Mouse (Mus musculus): ENCODE measurements around the gene Ptgr1. TPM values are rescaled to one million over a fixed set of nuclear protein-coding genes. Genes with fewer than 3 reads are reported as not detected.

Ptgr1 gene
- polyA plus RNA-seq, 1 experiment from 2014 or later = 3.4 TPM

DNA sequence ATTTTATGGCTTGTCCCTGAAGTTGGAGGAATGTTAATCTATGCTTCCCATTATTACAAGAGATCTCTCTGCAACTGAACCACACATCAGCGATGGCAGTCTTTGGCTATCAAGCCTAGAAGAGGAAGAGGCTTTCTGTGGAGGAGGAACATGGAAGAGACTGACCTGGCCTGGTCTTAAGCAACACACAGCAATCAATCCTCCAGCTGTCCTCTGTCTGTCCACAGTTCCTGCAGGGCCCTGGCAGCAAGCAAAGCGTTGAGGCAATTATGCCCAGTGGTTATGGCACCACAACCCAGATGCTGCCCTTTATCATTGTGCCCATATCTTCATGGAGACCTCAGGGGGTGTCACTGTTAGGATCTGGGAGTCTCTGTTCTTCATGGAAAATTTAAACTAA is 63.0 kb downstream of the Ptgr1 start:
- Histone ChIP-seq H3K9me3 (ENCODE audit: control insufficient read depth, low read length) (peaks cover 6% of the 10 kb centered on the region), H3K4me2 (ENCODE audit: low read length) (no peak overlapping the region), H3K4me3 (replicated peaks; ENCODE audit: low read length) (no peak overlapping the region), H3K4me1 (replicated peaks; ENCODE audit: control insufficient read depth, insufficient read depth, low read length) (no peaks in the 10 kb centered on the region), H3K27me3 (replicated peaks; ENCODE audit: control insufficient read depth, insufficient read depth, low read length) (no peaks in the 10 kb centered on the region), H3K9ac (replicated peaks; ENCODE audit: low read depth, low read length) (no peak overlapping the region), H3K36me3 (ENCODE audit: control insufficient read depth, insufficient read depth) (no peaks in the 10 kb centered on the region), H3K27ac (ENCODE audit: low read length) (no peak overlapping the region)
- no peak for ATAC-seq
- WGBS = 72% methylated on average over 2 of the region's 2 CpGs

Other genes starting within 250 kb of the Ptgr1 start
- gene Olfr267, start 199.4 kb downstream of the Ptgr1 start, polyA plus RNA-seq (2015; fragmentation: Nextera tagmentation; extraction: Ambion mirVana) = 0.08 TPM in 1 of 2 replicates, not detected in the other
- gene Ecpas, start 74.4 kb downstream of the Ptgr1 start, polyA plus RNA-seq (2015; fragmentation: Nextera tagmentation; extraction: Ambion mirVana) = 28.8 and 32.5 TPM in 2 replicates
- gene Zkscan16, start 43.5 kb downstream of the Ptgr1 start, polyA plus RNA-seq (2015; fragmentation: Nextera tagmentation; extraction: Ambion mirVana) = 1.3 and 1.7 TPM in 2 replicates
- gene Dnajc25, start 7.9 kb upstream of the Ptgr1 start, polyA plus RNA-seq (2015; fragmentation: Nextera tagmentation; extraction: Ambion mirVana) = 3.4 and 5.5 TPM in 2 replicates
- gene Gm20503, start 16.1 kb upstream of the Ptgr1 start, polyA plus RNA-seq (2015; fragmentation: Nextera tagmentation; extraction: Ambion mirVana) = 2.3 and 4.8 TPM in 2 replicates
- gene Gng10, start 48.0 kb upstream of the Ptgr1 start, polyA plus RNA-seq (2015; fragmentation: Nextera tagmentation; extraction: Ambion mirVana) = 210 and 212 TPM in 2 replicates
- not detected in 2 replicates for gene AI481877, start 151.9 kb upstream of the Ptgr1 start, polyA plus RNA-seq (2015; fragmentation: Nextera tagmentation; extraction: Ambion mirVana)
- 17.9 and 18.3 TPM in 2 replicates for gene Ugcg, start 202.1 kb upstream of the Ptgr1 start, polyA plus RNA-seq (2015; fragmentation: Nextera tagmentation; extraction: Ambion mirVana)

Data from forebrain, embryonic 16.5 days (tissue).